Mouse (Mus musculus) liver, embryonic 14.5 days (tissue): ENCODE data around the gene Dntt. TPM values are rescaled to one million over a fixed set of nuclear protein-coding genes. Genes with fewer than 3 reads are reported as not detected.

Experiments
- ATAC-seq: fragments of 200-750 bp; cut with Nextera tagmentation; 2 replicates; pipeline ENCODE4 v1.8.0; 2017; ENCODE audit warnings: moderate number of reproducible peaks, mild to moderate bottlenecking, moderate library complexity; ENCODE audit not compliant: insufficient read depth
- DNase-seq, 3 experiments: peaks; one replicate each; pipeline ENCODE4 v3.0.0-alpha.2; 2012 to 2013; ENCODE audit warnings: low read depth in 3 of 3, low spot score in 3 of 3
- H3K27ac ChIP-seq: fragments of 300-500 bp; sonication (generic); 2 replicates; pipeline ENCODE4 v1.5.1; 2014; ENCODE audit warnings: moderate library complexity, mild to moderate bottlenecking, control low read depth, inconsistent platforms
- H3K27me3 ChIP-seq: fragments of 300-500 bp; sonication (generic); 2 replicates; pipeline ENCODE4 v1.6.1; 2014; ENCODE audit warnings: mild to moderate bottlenecking, low read length, moderate library complexity; ENCODE audit not compliant: control insufficient read depth, insufficient read depth
- H3K36me3 ChIP-seq: fragments of 300-500 bp; sonication (generic); replicated peaks from 2 replicates; pipeline ENCODE4 v1.6.1; 2014; ENCODE audit warnings: low read depth; ENCODE audit not compliant: control insufficient read depth, insufficient read depth
- H3K4me1 ChIP-seq, 2 experiments: fragments of 200-500 bp in 1 of 2; fragments of 300-500 bp in 1 of 2; sonication (generic) in 1 of 2; replicated peaks; 2 replicates each; pipeline ENCODE4 v1.6.1; 2012 to 2014; ENCODE audit warnings: antibody characterized with exemption in 1 of 2, inconsistent platforms in 1 of 2, low read length in 1 of 2; ENCODE audit not compliant: control insufficient read depth in 2 of 2, insufficient read depth in 2 of 2
- H3K4me2 ChIP-seq: fragments of 300-500 bp; sonication (generic); 2 replicates; pipeline ENCODE4 v1.6.1; 2014; ENCODE audit warnings: low read depth, mild to moderate bottlenecking, control low read depth, moderate library complexity
- H3K4me3 ChIP-seq, 2 experiments: fragments of 200-500 bp in 1 of 2; fragments of 300-500 bp in 1 of 2; sonication (generic) in 1 of 2; 2 replicates each; pipeline ENCODE4 v1.5.1; 2012 to 2014; ENCODE audit warnings: low read depth in 2 of 2, low read length in 2 of 2, mild to moderate bottlenecking in 2 of 2, control low read depth in 1 of 2, inconsistent platforms in 1 of 2, moderate library complexity in 1 of 2; ENCODE audit not compliant: insufficient read depth in 1 of 2
- H3K9ac ChIP-seq: fragments of 300-500 bp; sonication (generic); replicated peaks from 2 replicates; pipeline ENCODE4 v1.6.1; 2014; ENCODE audit warnings: mild to moderate bottlenecking, control low read depth, moderate library complexity
- H3K9me3 ChIP-seq: fragments of 300-500 bp; sonication (generic); 2 replicates; pipeline ENCODE4 v1.6.1; 2016; ENCODE audit warnings: low read length, mixed read lengths; ENCODE audit not compliant: control insufficient read depth
- CTCF ChIP-seq: IDR thresholded peaks from 2 replicates; pipeline ENCODE4 v1.5.1; 2016; ENCODE audit warnings: antibody characterized with exemption, low read depth, control low read depth
- EP300 ChIP-seq: IDR thresholded peaks from 2 replicates; pipeline ENCODE4 v1.6.1; 2016; ENCODE audit warnings: antibody characterized with exemption, low read depth
- WGBS: fragments of 180-500 bp; shearing (Covaris S2); extraction: QIAGEN DNeasy Blood & Tissue Kit; methylation state at CpG from one replicate; pipeline ENCODE4 v1.1.7; 2014; ENCODE audit not compliant: insufficient replicate concordance; 5-methylcytosine and 5-hydroxymethylcytosine counted together
- polyA plus RNA-seq, 2 experiments: library from polyadenylated mRNA; depleted of rRNA in 1 of 2; stranded (reverse) in 1 of 2; unstranded in 1 of 2; fragments of >200 nt; fragmentation: Nextera tagmentation in 1 of 2; extraction: Ambion mirVana in 1 of 2; gene quantifications; 2 replicates each; pipeline versions ENCODE4 v1.2.1 to v1.2.3; 2012 to 2014

The Dntt gene
- polyA plus RNA-seq, 2 experiments = 0.09 TPM; not detected in 1

DNA sequence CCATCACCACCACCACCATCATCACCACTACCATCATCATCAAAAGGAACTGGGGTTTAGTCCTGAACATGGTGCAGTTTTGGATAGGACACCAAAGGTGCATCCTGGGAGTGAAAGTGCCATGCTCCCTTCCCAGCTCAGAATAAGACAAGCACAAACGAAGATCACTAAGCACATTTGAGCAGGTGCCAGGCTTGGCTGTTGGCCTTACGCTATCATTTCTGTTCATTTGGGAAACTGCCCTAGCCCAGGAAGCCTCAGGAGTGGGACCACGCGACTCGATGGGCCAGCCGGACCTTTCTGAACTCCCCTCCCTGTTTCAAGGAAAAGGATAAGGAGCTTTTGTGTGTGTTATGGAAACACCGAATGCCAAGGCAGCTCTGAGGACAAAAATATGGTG, 79.6 kb downstream of the Dntt start:
- 68% methylated on average over 7 of the region's 7 CpGs for WGBS
- H3K4me3 ChIP-seq = no peak overlapping the region
- H3K27ac ChIP-seq = no peak overlapping the region
- no peak for ATAC-seq
- no peak overlapping the region for H3K9ac ChIP-seq
- H3K9me3 ChIP-seq = no peaks in the 10 kb centered on the region
- no peak overlapping the region for H3K4me2 ChIP-seq
- TF ChIP-seq CTCF = no peak
- TF ChIP-seq EP300 = no peak
- H3K4me1 ChIP-seq = no peaks in the 10 kb centered on the region
- DNase-seq = no peak
- H3K27me3 ChIP-seq = peaks cover 2% of the 10 kb centered on the region; the same call in 1 of the 2 replicates
- no peaks in the 10 kb centered on the region for H3K36me3 ChIP-seq

Other genes starting within 250 kb of the Dntt start
- 2.9 and 3.2 TPM in 2 replicates for gene Ccnj, start 198.0 kb upstream of the Dntt start, polyA plus RNA-seq (2012; rRNA removed)
- gene Ccnj, start 198.0 kb upstream of the Dntt start, polyA plus RNA-seq (2014; fragmentation: Nextera tagmentation; extraction: Ambion mirVana) = 2.7 and 2.9 TPM in 2 replicates
- gene Zfp518a, start 134.6 kb upstream of the Dntt start, polyA plus RNA-seq (2012; rRNA removed) = 1.9 and 2.7 TPM in 2 replicates
- gene Zfp518a, start 134.6 kb upstream of the Dntt start, polyA plus RNA-seq (2014; fragmentation: Nextera tagmentation; extraction: Ambion mirVana) = 4.4 and 5.5 TPM in 2 replicates
- gene Blnk, start 34.7 kb upstream of the Dntt start, polyA plus RNA-seq (2012; rRNA removed) = 0.42 and 0.45 TPM in 2 replicates
- 0.71 and 0.72 TPM in 2 replicates for gene Blnk, start 34.7 kb upstream of the Dntt start, polyA plus RNA-seq (2014; fragmentation: Nextera tagmentation; extraction: Ambion mirVana)
- gene Opalin, start 47.8 kb downstream of the Dntt start, polyA plus RNA-seq (2012; rRNA removed) = not detected in 2 replicates
- not detected in 2 replicates for gene Opalin, start 47.8 kb downstream of the Dntt start, polyA plus RNA-seq (2014; fragmentation: Nextera tagmentation; extraction: Ambion mirVana)
- gene Tll2, start 177.6 kb downstream of the Dntt start, polyA plus RNA-seq (2012; rRNA removed) = not detected in 2 replicates
- gene Tll2, start 177.6 kb downstream of the Dntt start, polyA plus RNA-seq (2014; fragmentation: Nextera tagmentation; extraction: Ambion mirVana) = not detected in 2 replicates
- 22.5 and 35.0 TPM in 2 replicates for gene Tm9sf3, start 234.7 kb downstream of the Dntt start, polyA plus RNA-seq (2012; rRNA removed)
- gene Tm9sf3, start 234.7 kb downstream of the Dntt start, polyA plus RNA-seq (2014; fragmentation: Nextera tagmentation; extraction: Ambion mirVana) = 53.0 and 59.2 TPM in 2 replicates